Mouse (Mus musculus) gastrocnemius, adult 8-10 months (tissue): ENCODE results near the gene Pitpnb. TPM values are rescaled to one million over a fixed set of nuclear protein-coding genes. Genes with fewer than 3 reads are reported as not detected.

Experiments used
- DNase-seq, 2 experiments: peaks; one replicate each; pipeline ENCODE4 v3.0.0; 2022; ENCODE audit warnings: low spot score in 2 of 2
- total RNA-seq, 4 experiments: library from RNA; stranded (reverse); gene quantifications; 2 replicates each; pipeline ENCODE4 v1.2.4; 2022

Gene Pitpnb
- total RNA-seq, 4 experiments from 2014 or later, result 19.9 to 23.0 (median 20.1) TPM

DNA sequence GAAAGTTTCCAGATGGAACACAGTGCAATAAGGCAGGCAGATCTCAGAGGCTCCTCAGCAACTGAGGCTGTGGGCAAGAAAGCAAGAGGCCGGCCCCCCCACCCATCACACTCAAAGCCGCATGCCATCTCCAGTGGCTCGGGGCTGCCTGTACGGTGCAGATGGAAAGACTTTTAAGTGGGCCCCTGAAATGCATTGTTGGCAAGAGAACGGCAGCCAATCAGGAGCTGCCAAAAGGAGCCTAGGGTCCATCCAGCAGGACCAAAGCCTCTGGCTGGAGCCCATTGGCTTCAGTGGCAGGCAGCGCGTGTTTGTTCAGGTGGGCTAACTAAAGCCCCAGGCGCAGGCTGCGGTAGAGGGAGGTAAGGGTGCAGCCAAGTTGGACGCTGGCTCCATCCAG is 65.2 kb downstream of the Pitpnb start:
- no peak for DNase-seq

DNA sequence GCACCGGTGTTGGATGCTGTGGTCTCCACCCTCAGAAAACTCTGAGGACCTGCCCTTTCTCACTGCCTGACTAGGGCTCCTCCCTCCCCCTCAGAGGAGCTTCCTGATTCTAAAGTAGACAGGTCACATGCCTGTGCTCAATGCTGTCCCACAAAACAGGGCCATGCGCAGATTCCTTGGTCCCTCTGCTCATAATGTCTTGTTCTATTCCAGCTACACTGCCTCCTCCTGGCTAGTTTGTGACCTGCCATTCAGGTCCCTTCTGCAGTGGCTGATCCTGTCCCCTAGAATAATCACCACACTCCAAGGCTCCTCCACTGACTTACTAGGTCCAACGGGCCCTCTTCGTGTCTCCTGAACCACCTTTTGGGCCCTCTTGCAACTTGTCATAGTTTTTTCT is 65.6 kb downstream of the Pitpnb start:
- DNase-seq, result no peak

DNA sequence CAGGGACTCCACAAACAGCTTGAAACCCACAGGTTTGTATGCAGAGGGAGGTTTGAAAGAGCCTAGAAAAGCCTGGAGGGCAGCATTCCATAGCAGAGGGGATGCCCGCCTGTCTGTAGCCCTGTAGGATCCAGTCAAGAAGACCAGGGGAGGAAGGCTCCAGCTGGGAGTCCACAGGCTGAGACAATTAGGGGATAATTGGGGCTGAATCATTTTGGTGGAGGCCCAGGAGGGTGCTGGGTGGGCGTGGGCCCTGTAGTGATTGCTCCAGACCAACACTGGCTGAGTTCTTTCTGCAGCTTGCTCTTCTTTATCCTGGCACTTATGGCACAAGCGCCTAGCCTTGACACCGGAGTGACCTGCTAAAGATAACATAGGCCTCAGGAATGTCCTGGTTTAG is 67.9 kb downstream of the Pitpnb start:
- DNase-seq, result no peak

DNA sequence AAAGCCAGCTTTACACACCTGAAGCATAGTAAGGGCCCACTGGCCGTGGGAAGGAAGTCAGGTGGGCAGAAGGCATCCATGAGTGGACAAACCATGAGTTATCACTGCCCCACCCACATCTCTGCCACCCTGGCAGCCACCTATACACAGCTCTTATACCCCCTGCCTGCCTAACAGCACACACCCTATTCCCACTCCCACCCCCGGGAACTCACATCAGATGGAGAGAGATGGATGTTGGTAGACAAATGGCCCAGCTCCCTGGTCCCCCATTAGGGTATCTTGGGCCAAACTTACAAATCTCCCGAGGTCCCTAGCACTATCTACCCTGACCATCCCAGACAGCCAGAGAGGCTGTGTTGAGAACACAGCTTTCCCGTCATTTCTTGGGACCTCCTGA is 68.7 kb downstream of the Pitpnb start:
- DNase-seq, result no peak

DNA sequence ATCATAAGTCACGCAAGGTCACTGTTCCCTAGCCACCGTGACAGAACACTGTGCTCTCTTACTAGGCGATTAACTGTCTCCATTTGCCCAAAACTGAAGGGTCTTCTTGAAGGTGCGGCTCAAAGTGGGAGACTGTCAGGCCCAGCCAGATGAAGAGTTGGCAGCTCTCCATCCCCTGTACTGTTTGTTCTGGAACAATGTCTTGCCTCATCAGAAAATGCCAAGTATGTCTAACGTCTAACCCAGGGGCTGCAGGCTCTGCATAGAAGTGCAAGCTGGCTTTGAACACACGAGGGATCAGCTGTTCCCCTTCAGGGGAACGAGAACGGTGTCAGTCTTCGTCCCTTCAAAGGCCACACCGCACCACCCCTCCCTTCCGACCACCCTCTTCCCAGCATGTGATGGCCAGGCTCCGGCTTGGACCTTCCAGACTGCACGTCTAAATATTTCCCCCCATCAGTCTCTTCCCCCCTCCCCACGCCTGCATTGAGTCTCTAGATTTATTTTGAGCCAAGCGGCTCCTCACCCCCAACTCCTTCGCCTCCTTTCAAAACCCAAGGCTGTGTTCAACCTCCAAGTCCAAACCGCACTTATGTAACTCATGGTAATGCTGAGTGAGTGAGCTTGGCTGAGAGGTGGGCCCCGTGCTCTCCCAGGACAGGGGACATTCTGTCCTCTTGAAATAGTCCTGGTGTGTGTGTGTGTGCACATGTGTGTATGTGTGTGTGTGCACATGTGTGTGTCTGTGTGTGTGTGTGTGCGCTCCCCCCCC is 71.5 kb downstream of the Pitpnb start:
- no peak for DNase-seq

DNA sequence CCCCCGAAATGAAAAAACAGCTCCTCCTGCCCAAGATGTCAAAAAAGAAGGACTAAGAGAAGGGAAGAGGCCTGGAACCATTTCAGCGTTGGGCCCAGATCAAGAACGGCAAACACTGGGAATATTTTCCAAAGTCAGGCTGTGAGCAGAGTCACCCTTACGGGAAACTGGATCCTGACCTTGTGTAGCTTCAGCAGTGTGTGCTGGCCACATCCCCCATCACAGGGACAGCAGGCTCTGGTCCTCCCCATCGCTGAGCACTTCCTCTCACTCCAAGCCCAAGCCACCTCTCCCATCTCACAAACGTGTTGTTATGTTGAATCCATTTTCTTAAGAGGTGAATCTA is 72.1 kb downstream of the Pitpnb start:
- DNase-seq, result no peak

DNA sequence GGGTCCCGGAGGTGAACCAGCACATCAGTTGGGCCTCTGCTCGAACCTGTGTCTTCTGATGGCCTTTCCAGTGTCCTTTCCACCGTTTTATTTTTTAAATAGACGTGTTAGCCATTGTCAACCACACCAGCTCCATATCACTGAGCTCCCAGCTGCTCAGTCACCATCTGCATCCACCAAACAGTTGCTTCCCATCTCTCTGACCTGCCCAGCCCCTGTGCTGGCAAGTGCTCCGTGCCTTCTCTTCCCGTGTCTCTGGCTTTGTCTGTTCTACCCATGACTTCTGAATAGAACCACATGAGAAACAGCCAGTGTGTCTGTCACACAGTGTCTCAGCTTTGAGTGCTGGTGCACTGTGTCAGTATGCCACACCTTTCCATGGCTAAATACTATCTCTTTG is 74.2 kb downstream of the Pitpnb start:
- no peak for DNase-seq

DNA sequence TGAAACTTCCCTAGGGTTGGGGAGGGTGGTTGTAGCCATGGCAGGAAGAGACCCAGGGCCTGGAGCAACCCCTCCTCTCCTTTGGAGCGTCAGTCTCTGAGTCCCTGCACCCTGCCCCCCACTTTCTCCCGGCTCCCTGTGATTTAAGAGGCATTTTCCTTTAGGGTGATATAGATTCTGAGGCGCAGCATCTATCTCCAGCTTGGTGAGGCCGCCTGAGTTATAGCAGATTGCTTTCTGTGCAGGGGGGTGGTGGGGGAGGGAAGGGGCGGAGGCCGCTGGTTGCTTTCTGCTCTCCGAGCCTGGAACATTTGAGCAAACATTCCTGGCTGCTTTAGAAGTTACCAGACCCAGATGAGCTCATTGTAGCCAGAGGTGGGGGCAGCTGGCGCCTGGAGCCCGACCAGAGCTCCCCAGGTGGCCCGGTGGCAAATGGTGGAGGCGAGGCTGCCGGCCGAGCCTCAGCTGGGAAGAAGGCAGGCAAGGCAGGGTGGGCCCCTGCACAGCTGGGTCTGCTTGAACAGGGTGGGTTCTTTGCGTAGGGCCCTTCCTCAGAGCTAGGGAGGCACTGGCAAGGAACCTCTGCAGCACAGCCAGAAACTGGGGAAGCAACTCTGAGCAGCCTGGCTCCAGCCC is 78.0 kb downstream of the Pitpnb start:
- peak in 1 of 2 experiments; percentile 55 for DNase-seq

DNA sequence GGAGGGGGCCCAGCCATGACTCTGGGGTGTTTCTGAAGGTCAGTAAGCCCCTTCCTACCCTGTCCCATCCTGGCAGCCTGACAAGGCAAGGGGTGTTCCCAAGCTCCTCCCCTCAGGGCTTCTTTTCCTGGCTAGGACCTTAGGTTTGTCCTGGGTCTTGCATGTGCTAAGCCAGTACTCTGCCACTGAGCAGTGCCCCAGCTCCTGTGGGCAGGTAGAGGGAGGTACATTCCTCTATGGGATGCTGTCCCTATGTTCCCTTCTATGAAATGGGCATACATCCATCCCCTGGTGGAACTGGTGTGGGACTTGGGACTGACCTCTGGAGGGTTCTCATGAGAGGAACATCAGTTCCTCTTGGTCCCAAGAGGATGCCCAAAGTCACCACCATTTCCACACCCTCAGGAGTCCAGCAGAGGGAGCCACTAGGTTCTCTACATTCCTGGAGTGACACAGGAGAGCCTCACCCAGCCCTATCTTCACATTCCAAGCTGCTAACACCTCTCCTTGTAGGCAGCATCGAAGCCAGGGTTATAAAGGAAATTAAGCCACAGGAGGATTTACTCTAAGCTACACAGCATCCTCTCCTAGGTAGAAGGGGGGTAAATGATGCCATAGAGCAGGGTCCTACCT is 79.0 kb downstream of the Pitpnb start:
- DNase-seq, result no peak

DNA sequence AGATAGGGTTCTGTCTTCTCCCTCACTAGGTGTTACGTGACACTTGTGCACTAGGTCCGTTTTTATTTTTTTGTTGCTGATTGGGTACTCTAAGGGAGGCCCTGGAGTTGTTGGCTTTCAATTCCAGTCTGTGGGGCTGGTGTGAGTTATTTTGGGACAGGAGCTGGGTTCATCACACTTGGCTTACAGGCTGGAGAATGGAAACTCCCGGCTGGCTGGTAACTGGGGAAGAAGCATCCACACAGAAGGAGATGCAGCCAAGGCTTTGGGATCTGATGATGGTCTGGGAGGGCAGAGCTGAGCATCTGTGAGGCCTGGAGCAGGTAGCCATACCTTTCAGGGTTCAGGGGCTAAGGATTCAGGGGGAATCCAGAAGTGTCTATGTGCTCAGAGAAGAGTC is 80.1 kb downstream of the Pitpnb start:
- DNase-seq, result no peak

DNA sequence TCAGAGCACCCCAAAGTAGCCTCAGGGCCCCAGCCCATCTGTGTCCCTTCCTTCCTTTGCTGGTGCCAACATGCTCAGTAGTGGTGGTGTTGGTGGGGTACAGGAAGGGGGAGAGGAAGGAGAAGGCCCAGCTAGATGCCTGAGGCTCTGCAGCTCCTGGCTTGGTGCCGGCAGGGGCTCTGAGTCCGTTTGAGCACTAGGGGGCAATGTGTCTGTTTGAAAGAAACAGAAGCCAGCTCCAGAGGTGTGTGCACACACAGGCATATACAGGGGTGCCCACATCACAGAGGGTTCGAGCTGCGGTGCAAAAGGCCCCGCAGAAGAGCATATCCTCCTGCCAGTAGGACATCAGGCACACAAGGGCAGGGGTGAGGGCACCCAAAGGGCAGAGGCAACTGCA is 83.6 kb downstream of the Pitpnb start:
- peak; percentile 66 to 76 for DNase-seq

DNA sequence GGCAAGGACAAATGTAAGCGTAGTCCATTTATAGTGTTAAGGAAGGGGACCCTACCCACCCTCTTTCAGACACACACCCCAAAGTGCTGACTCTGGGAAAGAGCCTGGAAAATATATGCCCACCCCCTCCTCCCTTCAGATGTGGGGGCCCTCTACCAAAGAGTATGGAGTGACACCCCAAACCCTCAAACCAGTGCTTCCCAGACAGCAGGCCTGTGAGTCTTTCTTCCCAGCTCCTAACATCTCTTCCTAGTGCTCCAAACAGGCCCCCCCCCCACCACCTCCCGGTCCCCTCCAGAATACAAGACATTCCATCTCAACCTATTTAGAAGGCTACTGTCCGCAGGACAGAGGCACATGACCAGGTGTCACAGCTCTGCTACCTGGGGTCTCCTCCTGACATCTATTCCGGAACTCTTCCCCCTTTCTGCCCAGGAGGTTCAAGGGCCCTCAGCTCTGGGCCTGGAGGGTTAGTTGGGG is 84.2 kb downstream of the Pitpnb start:
- DNase-seq, result no peak

DNA sequence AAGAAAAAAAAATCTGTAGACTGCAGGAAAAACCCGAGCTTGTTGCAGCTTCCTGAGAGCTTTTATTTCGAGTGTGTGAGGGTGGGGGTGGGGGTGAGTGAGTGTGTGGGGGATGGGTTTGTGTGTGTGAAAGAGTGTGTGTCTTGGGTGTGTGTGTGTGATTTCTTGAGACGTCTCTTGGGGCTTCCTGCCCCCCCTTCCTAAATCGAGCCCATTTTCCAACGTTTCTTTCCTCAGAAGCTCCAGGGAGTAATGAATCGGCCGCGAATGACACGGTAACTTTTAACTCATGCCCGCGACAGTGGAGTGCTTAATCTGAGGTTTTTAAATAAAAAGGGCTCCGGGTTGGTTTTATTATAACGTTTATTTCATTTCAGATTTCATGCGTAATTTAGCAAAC is 85.0 kb downstream of the Pitpnb start:
- DNase-seq, result no peak

DNA sequence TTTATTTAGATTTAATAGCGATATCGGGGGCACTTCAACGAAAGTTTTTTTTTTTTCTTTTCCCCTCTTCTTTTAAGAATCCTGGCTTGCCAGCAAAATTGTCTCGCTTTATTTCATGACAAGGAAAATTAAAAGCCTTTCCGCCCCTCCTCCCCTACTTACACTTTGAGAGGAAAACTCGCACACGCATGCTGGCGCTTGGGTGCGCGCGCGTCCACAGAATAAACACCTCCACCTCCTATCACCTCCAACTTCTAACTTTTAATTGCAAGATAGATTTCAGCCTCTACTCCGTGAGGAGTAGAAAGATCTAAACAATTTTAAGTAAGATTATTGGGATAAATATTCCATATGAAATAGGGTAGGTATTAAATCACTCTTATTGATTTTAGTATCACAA is 85.5 kb downstream of the Pitpnb start:
- no peak for DNase-seq

DNA sequence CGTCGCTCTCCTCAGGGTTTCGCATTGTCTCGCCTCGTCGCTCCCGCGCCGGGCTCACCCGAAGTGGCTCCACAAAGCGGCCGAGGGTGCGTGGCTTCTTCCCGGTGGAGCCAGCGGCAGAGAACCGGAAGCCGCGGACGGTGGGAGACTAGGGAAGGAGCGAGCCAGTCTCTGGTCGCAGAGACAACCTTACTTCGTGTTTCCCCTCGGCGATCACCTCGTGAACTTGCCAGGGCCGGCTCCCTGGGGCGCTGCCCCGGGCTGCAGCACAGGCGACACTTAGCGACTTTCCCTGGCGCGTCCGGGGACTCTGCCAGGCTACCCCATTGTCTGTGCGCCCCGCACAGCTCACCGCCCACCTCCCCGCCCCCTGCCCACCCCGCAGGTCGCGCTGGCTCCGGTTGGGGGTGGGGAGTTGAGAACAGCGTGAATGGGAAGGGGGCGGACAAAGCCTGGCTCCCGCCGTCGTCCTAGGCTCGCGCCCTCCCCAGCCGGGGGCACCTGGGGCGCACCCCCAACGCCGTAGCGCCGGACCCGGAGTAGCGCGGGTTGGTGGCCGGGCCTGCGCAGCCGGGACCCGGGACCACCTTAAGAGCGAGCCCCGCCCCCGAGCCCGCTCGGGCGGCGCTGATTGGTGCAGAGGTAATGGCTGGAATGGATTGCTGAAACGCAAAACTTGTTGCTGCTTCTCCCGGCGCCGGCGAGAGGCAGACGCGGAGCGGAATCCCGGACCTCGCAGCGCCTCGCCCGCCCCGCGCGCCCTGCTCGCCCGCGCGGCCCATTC is 86.2 kb downstream of the Pitpnb start, which contains the start of gene Mn1:
Gene Mn1, plus strand, starts transcription at position 772 of the 784 bp plus-strand sequence.
- DNase-seq, result peak; percentile 88 to 89

DNA sequence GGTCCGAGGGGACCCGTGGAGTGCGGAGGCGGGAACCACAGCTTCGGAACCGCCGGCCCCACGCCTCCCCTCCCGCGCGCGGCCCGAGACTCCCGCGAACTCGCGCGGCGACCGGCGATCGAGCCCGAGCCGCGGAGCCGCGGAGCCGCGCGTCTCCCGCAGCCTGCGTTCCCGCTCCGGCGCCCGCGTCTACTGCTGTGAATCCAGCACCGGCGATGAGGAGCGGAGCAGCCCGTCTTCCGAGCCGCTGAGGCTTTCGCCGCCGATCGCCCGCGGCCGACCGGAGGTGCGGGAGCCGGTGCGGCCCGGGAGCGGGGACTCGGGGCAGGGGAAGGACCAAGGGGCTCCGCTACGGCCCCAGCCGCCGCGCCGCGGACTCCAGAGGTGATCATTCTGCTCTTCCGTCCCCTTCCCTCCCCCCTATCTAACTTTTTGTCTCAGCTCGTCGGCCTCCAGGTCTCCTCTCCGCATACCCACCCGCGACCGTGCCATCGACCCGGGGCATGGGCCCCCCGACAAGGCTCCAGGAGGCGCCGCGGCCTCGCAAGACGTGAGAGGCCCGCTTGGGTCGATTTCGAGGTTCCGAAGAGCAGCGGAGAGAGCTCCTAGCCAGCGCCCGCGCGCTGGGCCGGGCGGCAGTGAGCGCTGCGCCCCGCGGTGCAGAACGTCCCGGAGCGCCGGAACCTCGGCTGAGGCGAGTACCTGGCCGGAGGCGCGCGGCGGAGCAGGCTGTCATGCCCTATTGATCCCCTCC is 87.0 kb downstream of the Pitpnb start:
- no peak for DNase-seq

DNA sequence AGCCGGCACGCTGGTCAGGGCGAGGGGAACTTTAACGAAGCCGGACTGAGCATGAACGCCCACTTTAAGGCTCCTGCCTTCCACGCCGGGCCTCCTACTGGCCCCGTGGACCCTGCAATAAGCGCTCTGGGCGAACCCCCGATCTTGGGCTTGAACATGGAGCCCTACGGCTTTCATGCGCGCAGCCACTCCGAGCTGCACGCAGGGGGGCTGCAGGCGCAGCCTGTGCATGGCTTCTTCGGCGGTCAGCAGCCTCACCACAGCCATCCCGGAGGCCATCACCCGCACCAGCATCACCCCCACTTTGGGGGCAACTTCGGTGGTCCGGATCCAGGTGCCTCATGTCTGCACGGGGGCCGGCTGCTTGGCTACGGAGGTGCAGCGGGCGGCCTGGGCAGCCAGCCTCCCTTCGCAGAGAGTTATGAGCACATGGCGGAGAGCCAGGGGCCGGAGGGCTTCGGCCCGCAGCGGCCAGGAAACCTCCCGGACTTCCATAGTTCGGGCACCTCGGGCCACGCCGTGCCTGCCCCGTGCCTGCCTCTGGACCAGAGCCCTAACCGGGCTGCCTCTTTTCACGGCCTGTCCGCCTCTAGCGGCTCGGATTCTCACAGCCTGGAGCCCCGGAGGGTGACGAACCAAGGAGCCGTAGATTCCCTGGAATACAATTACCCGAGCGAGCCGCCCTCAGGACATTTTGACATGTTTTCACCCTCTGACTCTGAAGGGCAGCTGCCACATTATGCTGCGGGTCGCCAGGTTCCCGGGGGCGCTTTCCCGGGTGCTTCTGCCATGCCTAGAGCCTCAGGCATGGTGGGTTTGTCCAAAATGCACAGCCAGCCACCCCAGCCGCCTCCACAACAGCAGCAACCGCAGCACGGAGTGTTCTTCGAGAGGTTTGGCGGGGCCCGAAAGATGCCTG is 87.9 kb downstream of the Pitpnb start:
- DNase-seq, result peak in 1 of 2 experiments; percentile 55

DNA sequence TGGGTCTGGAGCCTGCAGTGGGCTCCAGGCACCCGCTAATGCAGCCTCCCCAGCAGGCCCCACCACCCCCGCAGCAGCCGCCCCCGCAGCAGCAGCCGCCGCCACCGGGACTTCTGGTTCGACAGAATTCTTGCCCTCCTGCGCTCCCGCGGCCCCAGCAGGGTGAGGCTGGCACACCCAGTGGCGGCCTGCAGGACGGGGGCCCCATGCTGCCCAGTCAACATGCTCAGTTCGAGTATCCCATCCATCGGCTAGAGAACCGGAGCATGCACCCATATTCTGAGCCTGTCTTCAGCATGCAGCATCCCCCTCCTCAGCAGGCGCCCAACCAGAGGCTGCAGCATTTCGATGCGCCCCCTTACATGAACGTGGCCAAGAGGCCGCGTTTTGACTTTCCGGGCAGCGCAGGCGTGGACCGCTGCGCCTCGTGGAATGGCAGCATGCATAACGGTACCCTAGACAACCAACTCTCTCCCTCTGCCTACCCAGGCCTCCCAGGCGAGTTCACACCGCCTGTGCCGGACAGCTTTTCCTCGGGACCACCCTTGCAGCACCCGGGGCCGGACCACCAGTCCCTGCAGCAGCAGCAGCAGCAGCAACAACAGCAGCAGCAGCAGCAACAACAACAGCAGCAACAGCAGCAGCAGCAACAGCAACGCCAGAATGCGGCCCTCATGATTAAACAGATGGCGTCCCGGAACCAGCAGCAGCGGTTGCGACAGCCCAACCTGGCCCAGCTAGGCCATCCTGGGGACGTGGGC is 88.7 kb downstream of the Pitpnb start:
- no peak for DNase-seq

DNA sequence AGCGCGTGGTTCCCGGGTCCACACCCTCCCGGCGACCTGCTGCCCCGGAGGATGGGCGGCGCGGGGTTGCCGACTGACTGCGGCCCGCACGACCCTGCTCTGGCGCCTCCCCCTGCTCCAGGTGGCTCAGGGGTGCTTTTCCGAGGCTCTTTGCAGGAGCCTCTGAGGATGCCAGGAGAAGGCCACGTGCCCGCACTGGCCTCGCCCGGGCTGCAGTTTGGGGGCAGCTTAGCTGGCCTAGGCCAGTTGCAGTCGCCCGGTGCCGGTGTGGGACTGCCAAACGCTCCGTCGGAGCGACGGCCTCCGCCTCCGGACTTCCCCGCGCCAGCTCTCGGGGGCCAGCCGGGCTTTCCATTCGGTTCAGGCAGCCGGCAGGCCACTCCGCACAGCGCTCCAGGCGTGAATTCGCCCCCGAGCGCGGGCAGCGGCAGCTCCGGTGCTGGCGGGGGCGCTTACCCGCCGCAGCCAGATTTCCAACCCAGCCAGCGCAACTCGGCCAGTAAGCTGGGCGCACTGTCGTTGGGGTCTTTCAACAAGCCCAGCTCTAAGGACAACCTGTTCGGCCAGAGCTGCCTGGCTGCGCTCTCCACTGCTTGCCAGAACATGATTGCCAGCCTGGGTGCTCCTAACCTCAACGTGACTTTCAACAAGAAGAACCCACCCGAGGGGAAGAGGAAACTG is 89.6 kb downstream of the Pitpnb start:
- no peak for DNase-seq
